In genomic region chr5:30617357-30617756, GRCm38 (mm10) we compare ENCODE assay signal across 17 mouse cellular contexts. TPM values are rescaled to one million over a fixed set of nuclear protein-coding genes. Genes with fewer than 3 reads are reported as not detected.
DNase-seq lines count a peak whose midpoint lies in the region; ATAC-seq and TF ChIP-seq lines count a peak whose summit lies in the region.
"Had no signal": no experiment of that assay in that cellular context is flagged by ENCODE, and none has a peak within 500 bp of the region (broad histone marks: within the 10 kb centered on the region; RNA-seq: fewer than 3 reads in every experiment).

No protein-coding gene starts in this region.

- H3K9ac ChIP-seq in heart, embryonic 16.5 days (ENCODE audit: low read length) = peak overlapping the region; percentile 59
- no peak overlapping the region for H3K9ac ChIP-seq in intestine, postnatal 0 days (ENCODE audit: low read depth, low read length)
- H3K9ac ChIP-seq: forebrain, embryonic 12.5 days; kidney, embryonic 15.5 days; lung, embryonic 15.5 days; midbrain, embryonic 12.5 days had no signal

- no peaks in the 10 kb centered on the region for H3K36me3 ChIP-seq in heart, embryonic 16.5 days (ENCODE audit: control insufficient read depth, insufficient read depth)
- no peaks in the 10 kb centered on the region for H3K36me3 ChIP-seq in E14TG2a.4 (ENCODE audit: insufficient read depth, low read length)
- no peaks in the 10 kb centered on the region; the same call in 1 of the 2 replicates for H3K36me3 ChIP-seq in intestine, postnatal 0 days (ENCODE audit: control insufficient read depth, insufficient read depth)
- H3K36me3 ChIP-seq: forebrain, embryonic 12.5 days; kidney, embryonic 15.5 days; lung, embryonic 15.5 days; midbrain, embryonic 12.5 days had no signal

- WGBS in heart, embryonic 16.5 days = 4% methylated on average over 3 of the region's 3 CpGs
- 5% methylated on average over 3 of the region's 3 CpGs for WGBS in intestine, postnatal 0 days

- H3K9me3 ChIP-seq in heart, embryonic 16.5 days (replicated peaks; ENCODE audit: control insufficient read depth, low read length) = no peaks in the 10 kb centered on the region
- H3K9me3 ChIP-seq in E14TG2a.4 (ENCODE audit: low read length) = no peaks in the 10 kb centered on the region
- H3K9me3 ChIP-seq in intestine, postnatal 0 days (ENCODE audit: control insufficient read depth) = no peaks in the 10 kb centered on the region
- H3K9me3 ChIP-seq: forebrain, embryonic 12.5 days; kidney, embryonic 15.5 days; lung, embryonic 15.5 days; midbrain, embryonic 12.5 days had no signal

- intact Hi-C loops in heart, postnatal 10 days (cut with DNase I) = no loop called here

- no peak overlapping the region for H3K4me3 ChIP-seq in heart, embryonic 16.5 days (ENCODE audit: low read length)
- H3K4me3 ChIP-seq in E14TG2a.4 (replicated peaks; ENCODE audit: low read length) = 0 out of 2 replicates have a peak overlapping the region, but pooled peaks have one; percentile 26
- peak overlapping the region; percentile 11; the same call in 1 of the 2 replicates for H3K4me3 ChIP-seq in intestine, postnatal 0 days (ENCODE audit: low read depth, low read length)
- H3K4me3 ChIP-seq: forebrain, embryonic 12.5 days; kidney, embryonic 15.5 days; lung, embryonic 15.5 days; midbrain, embryonic 12.5 days had no signal

- DNase-seq in adrenal gland, postnatal 36 days = peak; percentile 16 to 24
- no peak for DNase-seq in adrenal gland, postnatal 4 days (ENCODE audit: low spot score in 2 of 2)
- DNase-seq in heart, postnatal 10 days = no peak
- DNase-seq in T-cell, adult 2 months (ENCODE audit: low spot score) = no peak
- no peak for DNase-seq in neural tube, embryonic 10.5 days (ENCODE audit: extremely low spot score, low spot score)
- DNase-seq: embryo, embryonic 11 days; layer of hippocampus, postnatal 36 days; thymus, postnatal 36 days had no signal

- H3K4me1 ChIP-seq in heart, embryonic 16.5 days (ENCODE audit: control insufficient read depth, insufficient read depth, low read length) = peaks cover 52% of the 10 kb centered on the region
- peaks cover 81% of the 10 kb centered on the region for H3K4me1 ChIP-seq in E14TG2a.4 (replicated peaks; ENCODE audit: low read depth, low read length)
- H3K4me1 ChIP-seq in intestine, postnatal 0 days (replicated peaks; ENCODE audit: control insufficient read depth, insufficient read depth, low read length) = peaks cover 8% of the 10 kb centered on the region; the same call in 1 of the 2 replicates

- peak overlapping the region; percentile 45 for H3K4me2 ChIP-seq in heart, embryonic 16.5 days (ENCODE audit: low read depth, low read length)
- H3K4me2 ChIP-seq in intestine, postnatal 0 days (replicated peaks; ENCODE audit: low read depth) = peak overlapping the region; percentile 52
- H3K4me2 ChIP-seq: forebrain, embryonic 12.5 days; kidney, embryonic 15.5 days; lung, embryonic 15.5 days; midbrain, embryonic 12.5 days had no signal

- H3K27ac ChIP-seq in heart, embryonic 16.5 days (ENCODE audit: low read length) = peak overlapping the region; percentile 89
- H3K27ac ChIP-seq in intestine, postnatal 0 days (ENCODE audit: low read depth, low read length) = no peak overlapping the region
- H3K27ac ChIP-seq: forebrain, embryonic 12.5 days; kidney, embryonic 15.5 days; midbrain, embryonic 12.5 days had no signal

- peaks cover 15% of the 10 kb centered on the region for H3K27me3 ChIP-seq in heart, embryonic 16.5 days (ENCODE audit: control insufficient read depth, insufficient read depth, low read length)
- H3K27me3 ChIP-seq in E14TG2a.4 (ENCODE audit: insufficient read depth, low read length) = peaks cover 39% of the 10 kb centered on the region
- peaks cover 17% of the 10 kb centered on the region for H3K27me3 ChIP-seq in intestine, postnatal 0 days (replicated peaks; ENCODE audit: control insufficient read depth, insufficient read depth, low read length)
- H3K27me3 ChIP-seq: CH12.LX had no signal

- TF ChIP-seq CTCF in E14TG2a.4 (conservative IDR thresholded peaks at IDR 0.05; ENCODE audit: low read length) = no peak
- TF ChIP-seq CTCF in intestine, postnatal 0 days (IDR thresholded peaks at IDR 0.05; ENCODE audit: low read depth) = no peak

- ATAC-seq in heart, embryonic 16.5 days (replicated peaks; ENCODE audit: extremely low read depth, insufficient read depth, low FRiP score) = no peak
- no peak for ATAC-seq in intestine, postnatal 0 days

RNA-seq across cellular contexts. Expression of gene Kcnk3, which starts 29.4 kb away (rescaled TPM):
- 1,000 to 10,000 TPM; 1,187 to 1,472 TPM for total RNA-seq in adrenal gland, postnatal 36 days (2021)
- total RNA-seq in adrenal gland, postnatal 4 days (2021) = 100 to 1,000 TPM; 684 to 719 TPM
- polyA plus RNA-seq in heart, embryonic 16.5 days (2015; fragmentation: Nextera tagmentation; extraction: Ambion mirVana) = 15.3 and 19.2 TPM in 2 replicates
- 100 to 1,000 TPM; 159 to 183 TPM for total RNA-seq in heart, postnatal 10 days (2021)
- 7.3 and 8.1 TPM in 2 replicates for polyA plus RNA-seq in intestine, postnatal 0 days (2015; fragmentation: Nextera tagmentation; extraction: Ambion mirVana)
- total RNA-seq: CH12.LX; granulocyte monocyte progenitor cell, adult 5-6 weeks had no signal

RNA-seq across cellular contexts. Expression of gene Slc35f6, which starts 30.4 kb away (rescaled TPM):
- total RNA-seq in adrenal gland, postnatal 36 days (2021) = 10 to 100 TPM; 40.0 to 47.2 TPM
- 10 to 100 TPM; 33.5 to 33.7 TPM for total RNA-seq in adrenal gland, postnatal 4 days (2021)
- 25.6 and 25.7 TPM in 2 replicates for polyA plus RNA-seq in heart, embryonic 16.5 days (2015; fragmentation: Nextera tagmentation; extraction: Ambion mirVana)
- 10 to 100 TPM; 42.1 to 45.4 TPM for total RNA-seq in heart, postnatal 10 days (2021)
- polyA plus RNA-seq in intestine, postnatal 0 days (2015; fragmentation: Nextera tagmentation; extraction: Ambion mirVana) = 71.6 and 79.4 TPM in 2 replicates

RNA-seq across cellular contexts. Expression of gene Cenpa, which starts 49.2 kb away (rescaled TPM):
- total RNA-seq in adrenal gland, postnatal 36 days (2021) = 10 to 100 TPM; 10.2 to 11.9 TPM
- total RNA-seq in adrenal gland, postnatal 4 days (2021) = 10 to 100 TPM; 61.3 to 62.0 TPM
- 210 and 225 TPM in 2 replicates for polyA plus RNA-seq in heart, embryonic 16.5 days (2015; fragmentation: Nextera tagmentation; extraction: Ambion mirVana)
- 10 to 100 TPM; 85.5 to 86.1 TPM for total RNA-seq in heart, postnatal 10 days (2021)
- polyA plus RNA-seq in intestine, postnatal 0 days (2015; fragmentation: Nextera tagmentation; extraction: Ambion mirVana) = 62.0 and 79.2 TPM in 2 replicates

Comparison
In these comparisons a context has a peak if more than half of its experiments do, and no peak if none do; other contexts are left out.
1. DNase-seq: peak in adrenal gland, postnatal 36 days (2 of 2); none in adrenal gland, postnatal 4 days (0 of 2), heart, postnatal 10 days (0 of 2), T-cell, adult 2 months (single experiment) and neural tube, embryonic 10.5 days (single experiment).
2. RNA of gene Cenpa, which starts 49.2 kb away (total RNA-seq): 85.5 to 86.1 TPM in heart, postnatal 10 days and 61.3 to 62.0 TPM in adrenal gland, postnatal 4 days; 10.2 to 11.9 TPM in adrenal gland, postnatal 36 days; every median in the first group is over 4 times any median in the second.